Mouse (Mus musculus) c-Kit-positive CD71-positive TER-119-positive erythroid progenitor cells, embryonic 14.5 days (primary cell): Measurements from ENCODE around the gene Clec2d.
"Not testable (repeated sequence)": the region's sequence is repeated elsewhere in the genome, so short reads cannot be mapped to it uniquely, and the experiment has no call there.

Experiments
- DNase-seq: peaks from one replicate; pipeline ENCODE4 v3.0.0-alpha.2; 2013; ENCODE audit warnings: low spot score

The Clec2d gene

GRCm38 (mm10) chr6:129180403-129181169 is at the start of gene Clec2d:
TSS of gene Clec2d (plus strand) at chr6:129180615.
- peak; percentile 85 for DNase-seq

GRCm38 (mm10) chr6:129132604-129133341 is 47.6 kb upstream of the Clec2d start:
- no peak for DNase-seq

GRCm38 (mm10) chr6:129146812-129147211 is 33.6 kb upstream of the Clec2d start:
- no peak for DNase-seq

DNA sequence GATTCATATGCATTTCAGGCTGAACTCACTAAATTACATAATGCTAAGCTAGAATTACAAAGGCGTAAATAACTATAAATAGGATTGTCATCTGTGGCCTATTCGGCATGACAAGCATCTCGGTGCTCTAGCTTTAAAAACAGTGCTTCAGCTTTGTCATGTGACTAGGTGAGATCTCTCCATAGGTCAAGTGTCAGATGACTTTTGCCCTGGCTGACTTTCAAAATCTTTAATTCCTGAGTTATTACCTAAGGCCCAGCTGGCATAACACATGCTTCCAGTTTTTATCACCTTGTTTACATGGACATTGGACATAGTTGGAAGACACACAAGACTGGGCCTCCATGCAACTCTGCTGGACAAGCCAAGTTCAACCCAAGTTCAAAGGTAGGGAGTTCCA is 20.3 kb upstream of the Clec2d start:
- DNase-seq, result no peak

- DNase-seq, result no peak
Observed at GRCm38 (mm10) chr6:129161136-129161535, 19.3 kb upstream of the Clec2d start.

DNA sequence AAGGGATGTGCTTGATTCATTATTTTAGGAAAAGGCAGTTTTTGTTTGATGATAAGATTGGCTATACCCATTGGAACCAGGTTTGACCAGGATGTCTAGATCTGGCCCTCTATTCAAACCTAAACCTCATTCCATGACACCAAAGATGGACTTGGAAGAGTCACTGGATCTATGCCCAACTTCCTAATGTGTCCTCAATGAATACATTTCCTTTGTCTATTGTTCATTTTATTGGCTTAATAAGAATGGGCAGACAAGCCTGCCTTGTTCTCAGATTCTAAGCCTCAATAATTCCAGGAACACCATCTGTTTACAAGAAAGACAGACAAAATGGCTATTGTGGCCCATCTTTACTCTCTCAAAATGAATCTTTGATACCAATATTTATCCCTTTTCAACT is 18.5 kb upstream of the Clec2d start:
- DNase-seq, result no peak

DNA sequence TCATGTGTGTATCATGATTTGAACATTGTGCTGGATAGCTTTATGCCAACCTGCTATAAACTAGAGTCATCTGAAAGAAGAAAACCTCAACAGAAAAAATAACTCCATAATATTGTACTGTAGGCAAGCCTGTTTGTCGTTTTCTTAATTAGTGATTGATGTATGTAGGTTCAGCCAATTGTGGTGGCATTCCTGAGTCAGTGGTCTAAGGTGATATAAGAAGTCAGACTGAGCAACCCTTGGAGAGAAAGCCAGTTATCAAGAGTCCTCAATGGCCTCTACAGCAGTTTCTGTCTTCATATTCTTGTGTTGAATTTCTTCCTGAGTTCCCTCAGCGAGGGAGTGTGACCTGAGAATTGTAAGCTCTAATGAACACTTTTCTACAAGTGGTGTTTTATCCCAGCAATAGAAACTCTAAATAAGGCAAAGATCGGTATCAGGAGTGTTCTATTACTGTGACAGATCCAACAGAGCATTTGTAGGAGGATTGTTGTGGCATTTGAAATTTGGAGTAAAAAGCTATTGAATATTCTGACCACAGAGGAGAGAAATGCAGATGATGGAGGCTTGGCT is 17.7 kb upstream of the Clec2d start:
- no peak for DNase-seq

DNA sequence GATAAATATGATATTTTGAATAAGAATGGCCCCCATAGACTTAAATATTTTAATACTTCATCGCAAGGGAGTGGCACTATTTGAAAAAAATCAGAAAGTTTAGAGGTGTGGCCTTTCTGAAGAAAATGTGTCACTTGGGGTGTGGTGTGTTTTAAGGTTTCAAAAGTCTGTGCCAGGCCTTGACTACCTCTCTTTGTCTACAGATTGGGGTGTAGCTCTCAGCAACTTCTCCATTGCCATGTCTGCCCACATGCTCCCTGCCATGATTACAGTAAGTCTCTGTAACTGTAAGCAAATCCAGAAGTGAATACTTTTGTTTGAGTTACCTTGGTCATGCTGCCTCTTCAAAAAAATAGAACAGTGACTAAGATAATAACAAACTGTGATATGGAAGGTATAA is 16.8 kb upstream of the Clec2d start:
- DNase-seq, result no peak

- DNase-seq, result no peak
Observed at GRCm38 (mm10) chr6:129170925-129171324, 9.5 kb upstream of the Clec2d start.

- DNase-seq, result no peak
Observed at GRCm38 (mm10) chr6:129171675-129172074, 8.7 kb upstream of the Clec2d start.

DNA sequence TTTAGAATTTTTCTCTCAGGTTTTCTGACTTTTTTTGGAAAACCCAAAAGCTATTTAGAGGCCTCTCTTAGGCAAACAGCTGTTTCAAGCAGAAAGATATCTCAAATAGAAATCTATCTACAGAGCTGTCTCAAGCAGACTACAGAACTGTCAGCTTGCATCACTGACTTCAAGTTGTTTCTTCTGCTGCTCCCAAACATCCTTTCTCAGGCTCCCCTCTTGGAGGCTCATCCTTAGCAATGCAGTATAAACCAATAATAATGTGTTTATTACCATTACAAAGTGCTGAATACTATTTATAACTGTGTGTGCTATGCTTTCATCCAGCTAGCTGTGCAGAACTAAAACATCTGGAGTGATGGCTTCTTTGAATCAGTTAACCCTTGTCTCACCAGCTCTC is 5.6 kb upstream of the Clec2d start:
- DNase-seq, result no peak

DNA sequence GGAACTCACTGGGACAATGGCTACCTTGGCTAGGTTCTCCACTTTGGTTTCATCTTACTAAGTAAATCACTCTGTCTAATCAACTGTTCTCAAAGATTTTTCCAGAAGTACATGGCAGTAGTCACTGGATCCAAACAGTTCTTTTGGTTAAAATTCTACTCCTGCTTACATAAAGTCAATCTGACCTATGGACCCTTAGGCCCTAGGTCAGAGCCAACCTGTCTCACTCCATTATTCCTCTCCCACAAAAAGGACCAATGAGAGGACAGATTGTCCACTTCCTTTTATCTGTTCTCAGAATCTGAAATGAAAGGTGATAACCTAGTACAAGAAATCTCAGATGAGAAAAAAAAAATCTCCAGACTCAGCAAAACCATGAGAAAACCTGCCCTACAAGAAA is 4.8 kb upstream of the Clec2d start:
- DNase-seq, result no peak

- DNase-seq, result no peak
Observed at GRCm38 (mm10) chr6:129176621-129177020, 3.8 kb upstream of the Clec2d start.

- no peak for DNase-seq
Observed at GRCm38 (mm10) chr6:129179281-129179680, 1.1 kb upstream of the Clec2d start.

- not testable (repeated sequence) for DNase-seq
Observed at GRCm38 (mm10) chr6:129179831-129180230, 584 bp upstream of the Clec2d start.

- no peak for DNase-seq
Observed at GRCm38 (mm10) chr6:129181249-129181648, 834 bp downstream of the Clec2d start.

GRCm38 (mm10) chr6:129181683-129182082 is 1.3 kb downstream of the Clec2d start:
- peak; percentile 19 for DNase-seq

GRCm38 (mm10) chr6:129182518-129182917 is 2.1 kb downstream of the Clec2d start:
- no peak for DNase-seq

GRCm38 (mm10) chr6:129184001-129184400 is 3.6 kb downstream of the Clec2d start:
- not testable (repeated sequence) for DNase-seq

- DNase-seq, result no peak
Observed at GRCm38 (mm10) chr6:129184788-129185187, 4.4 kb downstream of the Clec2d start.

GRCm38 (mm10) chr6:129186022-129186421 is 5.6 kb downstream of the Clec2d start:
- no peak for DNase-seq

GRCm38 (mm10) chr6:129186457-129187199 is 6.2 kb downstream of the Clec2d start:
- no peak for DNase-seq
